Mouse (Mus musculus) ES-E14 (cell line): Measurements from ENCODE around the gene Ccnk.

Experiments
- MAFK ChIP-seq: IDR thresholded peaks from 2 replicates; pipeline ENCODE4 v1.6.1; 2014; ENCODE audit warnings: mild to moderate bottlenecking, low read depth, low read length, inconsistent platforms; ENCODE audit not compliant: insufficient read depth
- ZC3H11A ChIP-seq: IDR thresholded peaks from 2 replicates; pipeline ENCODE4 v1.6.1; 2012; ENCODE audit warnings: low read depth, mild to moderate bottlenecking, inconsistent platforms, low read length, borderline replicate concordance

GRCm38 (mm10) chr12:108176366-108176765 is 3.0 kb upstream of the Ccnk start:
- TF ChIP-seq ZC3H11A: no peak
- TF ChIP-seq MAFK: no peak
